Mouse (Mus musculus): Measurements from ENCODE around the gene Entpd2.

- no peak for TF ChIP-seq CTCF (IDR thresholded peaks at IDR 0.05; ENCODE audit: low read depth, low read length)
- TF ChIP-seq POLR2A (IDR thresholded peaks at IDR 0.05; ENCODE audit: borderline replicate concordance, low read depth, low read length): no peak
Measured at GRCm38 (mm10) chr2:25369996-25370395, 25.7 kb upstream of the Entpd2 start.
